Mouse (Mus musculus): ENCODE measurements around the gene Coro7.

DNA sequence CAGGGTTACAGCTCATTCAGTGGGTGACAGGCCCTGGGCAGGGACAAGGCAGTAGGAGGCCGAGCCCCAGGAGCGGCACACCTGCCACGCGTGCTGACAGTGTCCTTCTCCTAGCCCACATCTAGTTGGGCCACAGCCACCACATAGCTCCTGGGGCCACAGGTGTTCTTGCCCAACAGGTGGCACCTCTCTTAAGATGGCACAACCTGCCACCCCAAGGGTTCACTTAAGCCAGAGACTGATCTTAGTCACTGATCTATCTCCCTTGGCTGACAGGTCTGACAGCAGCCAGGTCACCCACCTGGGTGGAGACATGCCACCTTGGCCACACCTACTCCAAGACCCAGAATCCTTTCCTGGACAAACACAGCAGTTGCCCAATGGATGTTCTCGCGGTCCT, 36.6 kb downstream of the Coro7 start:
- TF ChIP-seq CTCF (IDR thresholded peaks at IDR 0.05; ENCODE audit: low read depth) (no peak), EP300 (IDR thresholded peaks at IDR 0.05; ENCODE audit: low read depth) (no peak)
